Mouse (Mus musculus): ENCODE measurements at regions not wholly inside any gene's neighbourhood (a gene's known extent, or its start where the extent isn't known, plus 50 kb on each side); places are given as distances from the start of the nearest gene placed in this dataset.
A peak's percentile ranks its signal among the peaks of the same experiment; 100 is the strongest.

DNA sequence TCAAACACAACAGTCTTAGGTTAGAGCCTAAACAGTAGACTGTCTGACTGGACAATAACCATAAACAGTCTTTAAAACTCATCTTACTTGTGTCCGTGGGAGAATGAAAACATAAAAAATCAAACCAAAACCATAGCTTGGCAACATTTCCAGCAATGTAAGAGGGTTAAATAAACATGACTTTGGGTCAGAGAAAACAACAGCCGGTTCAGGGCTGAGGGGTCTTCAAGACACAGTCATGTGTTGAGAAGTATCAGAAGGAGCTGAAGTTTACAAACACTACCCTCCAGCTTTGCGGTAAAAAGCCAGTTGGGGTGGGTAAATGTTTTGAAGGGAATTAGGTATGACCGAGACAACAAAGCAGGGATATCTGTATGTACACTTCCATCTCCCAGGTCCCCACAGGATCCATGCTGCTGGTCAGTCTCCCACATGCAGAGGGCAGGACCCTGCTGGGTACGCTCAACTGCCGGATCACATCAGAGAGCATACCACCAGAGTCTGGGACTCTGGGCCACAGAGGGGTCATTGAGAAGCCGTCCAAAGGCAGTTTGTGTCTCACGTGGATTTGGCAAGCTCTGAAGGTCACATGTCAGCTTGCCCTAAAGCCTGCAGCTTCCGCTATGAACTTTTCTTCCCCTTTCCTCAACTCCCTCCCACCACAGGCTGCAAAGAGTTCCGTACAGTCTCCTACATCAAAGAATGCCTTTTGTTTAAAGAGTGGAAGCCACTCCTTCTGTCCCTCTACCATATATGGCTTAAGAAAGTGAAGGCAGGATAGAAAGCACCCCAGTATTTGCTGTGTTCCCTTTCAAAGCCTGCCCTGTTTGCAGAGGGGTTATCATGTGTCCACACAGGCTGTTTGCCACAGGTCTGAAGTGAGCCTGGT lies 103.9 kb upstream of the Thbs1 start:
- Histone ChIP-seq H3K4me3 (no peak overlapping the region), H3K4me1 (peaks cover 7% of the 10 kb centered on the region), H3K27me3 (ENCODE audit: low read depth, poor library complexity, severe bottlenecking) (no peaks in the 10 kb centered on the region), H3K9me3 (replicated peaks) (no peaks in the 10 kb centered on the region), H3K27ac (peak overlapping the region; percentile 62; the same call in 1 of the 2 replicates), H3K36me3 (no peaks in the 10 kb centered on the region)
- 52% methylated on average over 10 of the region's 10 CpGs for WGBS
- no peak for DNase-seq (ENCODE audit: low spot score)

DNA sequence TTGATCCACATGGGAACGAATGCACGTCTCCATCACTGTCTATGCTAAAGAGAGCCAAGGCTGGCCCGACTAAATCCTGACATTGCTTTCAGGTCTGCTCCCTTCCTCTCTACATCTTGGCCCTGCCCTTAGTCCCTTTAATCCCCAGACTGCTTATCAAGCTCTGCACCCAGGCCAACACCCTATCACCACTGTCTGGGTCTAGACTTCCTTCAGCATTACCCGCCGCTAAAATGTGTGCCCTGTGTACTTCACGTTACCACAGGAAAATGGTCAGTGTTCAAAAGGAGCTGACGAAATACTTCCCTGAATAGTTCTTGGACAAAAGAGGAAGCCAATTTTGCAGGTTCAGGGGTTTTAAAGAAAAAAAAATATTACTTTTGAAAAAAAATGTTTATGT lies 100.0 kb upstream of the Thbs1 start:
- DNase-seq (ENCODE audit: low spot score), result no peak
- Histone ChIP-seq H3K9me3 (replicated peaks) (no peaks in the 10 kb centered on the region), H3K27ac (no peak overlapping the region), H3K27me3 (ENCODE audit: low read depth, poor library complexity, severe bottlenecking) (no peaks in the 10 kb centered on the region), H3K36me3 (no peaks in the 10 kb centered on the region), H3K4me1 (peaks cover 7% of the 10 kb centered on the region), H3K4me3 (no peak overlapping the region)
- 91% methylated on average over 7 of the region's 7 CpGs for WGBS

DNA sequence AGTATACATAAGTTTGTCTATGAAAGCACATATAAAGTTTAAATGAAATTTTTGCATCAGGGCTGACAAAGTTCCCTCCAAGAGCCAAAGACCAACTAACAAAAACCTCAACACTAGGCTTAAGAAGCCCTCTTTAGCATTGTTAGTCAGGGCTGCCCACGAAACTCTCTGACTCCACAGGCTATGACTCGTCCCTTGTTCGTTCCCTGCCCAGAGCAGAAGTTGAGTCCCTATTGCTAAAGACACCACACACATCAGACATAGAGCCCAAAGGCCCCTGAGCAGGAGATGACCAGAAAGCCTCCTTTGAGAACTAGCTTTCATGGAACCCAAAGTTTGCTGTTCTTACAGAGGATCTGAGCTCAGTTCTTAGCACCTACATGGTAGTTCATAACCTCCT lies 99.5 kb upstream of the Thbs1 start:
- Histone ChIP-seq H3K4me1 (peaks cover 7% of the 10 kb centered on the region), H3K36me3 (no peaks in the 10 kb centered on the region), H3K27me3 (ENCODE audit: low read depth, poor library complexity, severe bottlenecking) (no peaks in the 10 kb centered on the region), H3K27ac (no peak overlapping the region), H3K4me3 (no peak overlapping the region), H3K9me3 (replicated peaks) (no peaks in the 10 kb centered on the region)
- no peak for DNase-seq (ENCODE audit: low spot score)
- 81% methylated on average over 3 of the region's 3 CpGs for WGBS

DNA sequence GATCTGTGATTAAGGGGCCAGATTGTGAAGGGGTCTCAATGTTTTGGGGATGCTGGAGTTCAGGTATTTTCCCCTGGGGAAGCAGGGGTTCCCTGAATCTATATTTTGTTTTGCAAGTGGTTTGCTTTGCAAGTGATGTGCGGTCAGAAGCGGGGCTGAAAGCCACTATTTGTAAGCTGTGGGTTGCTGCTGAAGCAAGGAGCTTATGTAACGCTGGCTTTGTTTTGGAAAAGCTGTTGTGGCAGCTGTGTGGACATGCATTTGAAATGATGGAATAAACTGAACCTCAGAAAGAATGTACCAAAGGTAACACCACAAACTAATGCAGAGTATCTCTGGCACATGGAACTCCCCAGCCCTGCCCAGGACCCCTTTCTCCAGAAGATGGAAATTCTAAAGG lies 98.5 kb upstream of the Thbs1 start:
- H3K27me3 ChIP-seq (ENCODE audit: low read depth, poor library complexity, severe bottlenecking), result no peaks in the 10 kb centered on the region
- DNase-seq (ENCODE audit: low spot score), result no peak
- H3K27ac ChIP-seq, result no peak overlapping the region
- H3K36me3 ChIP-seq, result no peaks in the 10 kb centered on the region
- 93% methylated on average over 3 of the region's 3 CpGs for whole genome bisulfite sequencing
- H3K9me3 ChIP-seq (replicated peaks), result no peaks in the 10 kb centered on the region
- peaks cover 1% of the 10 kb centered on the region; the same call in 1 of the 2 replicates for H3K4me1 ChIP-seq
- no peak overlapping the region for H3K4me3 ChIP-seq

DNA sequence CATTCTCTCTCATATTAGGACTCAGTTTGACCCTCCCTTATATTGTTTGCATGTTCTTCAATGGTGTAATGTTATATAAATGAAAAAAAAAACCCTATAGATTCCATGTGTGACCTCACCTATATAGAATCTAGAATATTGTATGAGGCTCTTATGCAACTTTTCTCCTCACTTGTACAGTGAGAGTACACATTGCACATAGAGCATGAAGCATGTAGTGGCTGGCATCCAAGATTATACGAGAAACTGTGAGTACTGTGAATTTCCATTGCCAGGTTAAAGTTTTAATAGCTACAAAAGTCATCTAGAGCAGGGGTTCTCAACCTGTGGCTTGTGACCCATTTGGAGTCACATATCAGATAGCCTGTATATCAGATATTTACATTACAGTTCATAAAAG lies 96.5 kb upstream of the Thbs1 start:
- Histone ChIP-seq H3K36me3 (no peaks in the 10 kb centered on the region), H3K9me3 (replicated peaks) (no peaks in the 10 kb centered on the region), H3K27ac (no peak overlapping the region), H3K4me3 (no peak overlapping the region), H3K27me3 (ENCODE audit: low read depth, poor library complexity, severe bottlenecking) (no peaks in the 10 kb centered on the region), H3K4me1 (no peaks in the 10 kb centered on the region)
- WGBS, result 90% methylated on average over 1 of the region's 1 CpGs
- no peak for DNase-seq (ENCODE audit: low spot score)

DNA sequence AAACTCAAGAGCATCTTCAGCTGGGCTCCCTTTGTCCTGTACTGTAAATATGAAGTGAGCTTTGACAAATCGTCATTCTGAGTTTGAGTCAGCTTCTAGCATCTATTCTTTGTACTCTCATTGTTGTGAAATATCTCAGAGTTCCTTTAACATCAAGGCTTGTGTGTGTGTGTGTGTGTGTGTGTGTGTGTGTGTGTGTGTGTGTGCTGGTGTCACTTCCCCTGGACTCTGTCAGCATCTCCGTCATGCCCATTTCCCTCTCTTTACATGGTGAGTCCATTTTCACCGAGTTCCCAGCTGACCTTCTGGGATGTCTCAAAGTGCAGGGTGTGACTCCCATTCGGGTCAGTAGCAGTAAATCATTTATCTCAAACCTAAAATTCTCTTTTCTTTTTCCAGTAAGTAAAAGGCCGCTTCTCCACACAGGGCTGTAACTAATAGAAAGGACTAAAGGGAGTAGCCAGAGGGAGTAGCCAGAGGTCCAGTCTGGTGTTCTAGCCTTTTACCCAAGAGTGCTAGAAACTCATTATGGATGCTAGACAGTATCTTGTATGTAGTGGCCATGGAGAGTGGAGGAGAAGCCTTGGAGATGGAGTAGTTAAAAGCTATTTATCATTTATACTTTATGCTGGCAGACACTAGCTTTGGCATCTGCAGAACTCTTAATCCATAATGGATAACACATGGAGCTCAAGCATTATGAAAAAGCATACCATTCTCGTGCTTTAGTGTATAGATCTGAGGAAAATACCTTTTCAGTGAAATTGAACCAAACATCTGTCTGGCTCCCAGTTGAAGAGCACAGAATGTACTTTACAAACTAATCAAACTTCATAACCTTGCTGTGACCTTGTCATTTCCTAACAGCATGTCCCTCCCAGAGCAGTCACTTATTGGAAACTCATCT lies 85.6 kb upstream of the Thbs1 start:
- DNase-seq (ENCODE audit: low spot score), result no peak
- H3K9me3 ChIP-seq (replicated peaks), result no peaks in the 10 kb centered on the region
- H3K4me1 ChIP-seq, result no peaks in the 10 kb centered on the region
- H3K27ac ChIP-seq, result no peak overlapping the region
- no peaks in the 10 kb centered on the region for H3K27me3 ChIP-seq (ENCODE audit: low read depth, poor library complexity, severe bottlenecking)
- no peaks in the 10 kb centered on the region for H3K36me3 ChIP-seq
- H3K4me3 ChIP-seq, result no peak overlapping the region
- 78% methylated on average over 6 of the region's 6 CpGs for WGBS

DNA sequence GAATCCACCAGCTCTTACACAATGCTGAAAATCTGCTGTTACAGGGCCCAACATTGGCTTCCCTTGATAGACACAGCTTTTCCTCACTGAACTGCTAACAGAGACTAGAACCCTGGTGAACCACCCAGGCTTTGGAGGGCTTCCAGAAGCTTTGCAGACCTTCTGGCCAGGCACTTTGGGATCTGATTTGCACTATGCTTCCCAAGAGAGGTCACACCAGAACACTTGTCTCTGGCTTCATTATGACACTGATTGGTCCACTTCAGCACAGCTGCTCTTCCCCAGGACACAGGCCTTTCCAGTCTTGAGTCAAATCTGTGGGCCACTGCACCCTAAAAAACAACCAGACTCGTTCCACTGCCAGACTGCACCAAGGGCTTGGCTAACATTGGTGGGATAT lies 82.8 kb upstream of the Thbs1 start:
- 96% methylated on average over 1 of the region's 1 CpGs for WGBS
- no peak overlapping the region for H3K27ac ChIP-seq
- no peak overlapping the region for H3K4me3 ChIP-seq
- no peak for DNase-seq (ENCODE audit: low spot score)
- H3K4me1 ChIP-seq, result no peaks in the 10 kb centered on the region
- H3K9me3 ChIP-seq (replicated peaks), result no peaks in the 10 kb centered on the region
- no peaks in the 10 kb centered on the region for H3K27me3 ChIP-seq (ENCODE audit: low read depth, poor library complexity, severe bottlenecking)
- no peaks in the 10 kb centered on the region for H3K36me3 ChIP-seq

DNA sequence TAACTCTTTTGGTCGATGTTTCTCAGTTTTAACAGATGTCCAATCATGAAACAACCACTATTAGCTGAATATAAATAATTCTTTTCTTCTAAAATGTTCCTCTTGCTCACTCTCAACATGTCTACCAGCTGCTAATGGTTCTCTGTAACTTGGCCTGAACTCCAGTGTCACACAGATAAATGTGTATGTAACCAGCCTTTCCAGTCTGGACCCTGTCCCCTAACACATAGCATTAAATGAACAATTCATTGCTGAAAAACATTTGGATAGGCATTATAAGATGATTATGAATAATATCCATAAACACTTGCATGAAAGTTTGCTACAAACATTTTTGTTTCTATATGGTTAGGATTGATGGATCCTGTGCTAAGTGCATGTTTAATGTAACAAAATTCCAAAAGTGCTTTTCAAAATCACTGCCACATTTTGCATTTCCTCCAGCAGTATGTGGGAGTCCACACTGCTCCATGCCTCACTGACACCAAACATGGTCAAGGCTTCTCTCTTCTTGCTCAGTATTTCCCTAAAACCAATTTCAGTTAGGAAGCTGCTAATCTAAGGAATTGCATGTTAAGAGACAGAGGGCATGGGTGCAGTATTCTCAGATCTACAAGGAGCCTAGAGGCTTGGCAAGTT lies 82.1 kb upstream of the Thbs1 start:
- no peaks in the 10 kb centered on the region for H3K9me3 ChIP-seq (replicated peaks)
- no peak overlapping the region for H3K4me3 ChIP-seq
- H3K27me3 ChIP-seq (ENCODE audit: low read depth, poor library complexity, severe bottlenecking), result no peaks in the 10 kb centered on the region
- no peaks in the 10 kb centered on the region for H3K36me3 ChIP-seq
- WGBS, result 70% methylated on average over 1 of the region's 1 CpGs
- no peak overlapping the region for H3K27ac ChIP-seq
- no peaks in the 10 kb centered on the region for H3K4me1 ChIP-seq
- no peak for DNase-seq (ENCODE audit: low spot score)

DNA sequence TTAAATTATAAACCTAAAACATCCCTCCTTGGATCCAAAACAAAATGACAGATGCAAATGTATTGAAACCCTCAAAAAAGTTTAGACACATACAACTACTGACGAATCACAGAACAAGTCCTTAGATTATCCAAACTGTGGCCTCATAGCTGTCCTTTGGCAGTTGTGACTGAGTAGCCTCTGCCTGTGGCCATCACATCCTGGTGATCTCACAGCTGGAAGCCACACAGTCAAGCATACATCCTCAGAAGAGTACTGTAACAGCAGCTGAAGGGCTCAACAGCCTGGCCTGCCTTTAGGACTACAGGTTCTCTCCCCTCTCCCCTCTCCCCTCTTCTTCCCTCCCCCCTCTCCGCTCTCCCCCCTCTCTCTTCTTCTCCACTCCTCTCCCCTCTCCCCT lies 80.0 kb upstream of the Thbs1 start:
- WGBS, result 90% methylated on average over 2 of the region's 2 CpGs
- no peaks in the 10 kb centered on the region for H3K9me3 ChIP-seq (replicated peaks)
- no peaks in the 10 kb centered on the region for H3K4me1 ChIP-seq
- no peaks in the 10 kb centered on the region for H3K27me3 ChIP-seq (ENCODE audit: low read depth, poor library complexity, severe bottlenecking)
- no peak for DNase-seq (ENCODE audit: low spot score)
- H3K36me3 ChIP-seq, result no peaks in the 10 kb centered on the region
- no peak overlapping the region for H3K4me3 ChIP-seq
- no peak overlapping the region for H3K27ac ChIP-seq

DNA sequence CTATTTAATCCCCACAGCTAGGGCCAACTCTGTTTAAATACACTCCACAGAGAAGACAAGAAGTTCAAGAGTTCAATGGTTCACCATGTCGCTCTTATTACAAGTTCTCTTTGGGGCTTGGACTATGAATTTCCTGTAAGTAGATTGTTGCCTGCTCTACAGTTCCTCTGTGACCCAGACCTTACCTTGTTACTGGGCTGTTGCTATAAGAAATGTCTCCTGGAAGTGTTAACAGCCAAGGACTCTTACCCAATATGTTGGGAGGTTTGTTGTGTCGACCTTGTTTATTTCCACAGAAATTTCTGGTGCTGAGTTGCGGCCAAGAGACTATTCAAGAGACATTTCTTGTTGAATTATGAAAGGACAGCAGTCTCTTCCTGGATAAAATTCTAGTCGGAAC lies 78.3 kb upstream of the Thbs1 start:
- Histone ChIP-seq H3K27ac (no peak overlapping the region), H3K27me3 (ENCODE audit: low read depth, poor library complexity, severe bottlenecking) (no peaks in the 10 kb centered on the region), H3K4me3 (no peak overlapping the region), H3K4me1 (no peaks in the 10 kb centered on the region), H3K36me3 (no peaks in the 10 kb centered on the region), H3K9me3 (replicated peaks) (no peaks in the 10 kb centered on the region)
- WGBS, result 93% methylated on average over 4 of the region's 4 CpGs
- no peak for DNase-seq (ENCODE audit: low spot score)

DNA sequence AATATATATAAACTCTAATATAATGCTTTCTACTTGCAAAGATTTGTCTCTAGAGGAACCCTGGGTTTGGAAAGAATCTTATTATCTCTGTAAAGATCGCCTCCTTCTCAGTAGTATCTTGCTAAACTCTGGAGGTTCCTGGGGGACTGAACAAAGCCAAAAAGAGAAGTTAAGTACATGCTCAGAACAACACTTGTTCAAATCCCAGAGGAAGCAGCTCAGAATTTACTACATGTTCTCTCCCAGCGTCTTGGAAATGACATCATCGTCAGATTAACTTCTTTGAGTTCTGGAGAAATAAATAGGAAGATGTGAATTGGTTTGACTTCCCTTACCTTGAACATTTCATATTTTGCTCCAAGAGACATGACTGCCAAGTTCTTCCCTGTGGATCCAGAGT lies 77.7 kb upstream of the Thbs1 start:
- no peak for DNase-seq (ENCODE audit: low spot score)
- Histone ChIP-seq H3K4me1 (no peaks in the 10 kb centered on the region), H3K27me3 (ENCODE audit: low read depth, poor library complexity, severe bottlenecking) (no peaks in the 10 kb centered on the region), H3K9me3 (replicated peaks) (no peaks in the 10 kb centered on the region), H3K4me3 (no peak overlapping the region), H3K36me3 (no peaks in the 10 kb centered on the region), H3K27ac (no peak overlapping the region)
- 94% methylated on average over 3 of the region's 3 CpGs for WGBS

DNA sequence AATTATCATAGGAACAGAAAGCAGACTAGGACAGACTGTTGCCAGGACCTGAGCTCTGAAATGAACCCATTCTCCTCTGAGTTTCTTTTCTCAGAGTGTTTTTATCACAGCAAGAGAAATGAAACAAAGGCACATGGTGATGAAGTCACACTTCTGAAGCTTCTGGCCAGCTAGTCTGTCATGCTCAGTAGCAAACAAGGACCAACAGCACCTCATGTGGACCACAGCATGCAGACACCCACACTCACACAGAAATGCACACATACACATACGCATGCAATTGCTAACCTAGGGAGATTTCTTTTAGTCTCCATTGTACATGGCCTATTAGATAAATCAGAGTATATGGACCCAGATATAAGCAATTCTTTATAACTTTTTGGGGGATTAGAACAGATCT lies 76.3 kb upstream of the Thbs1 start:
- DNase-seq (ENCODE audit: low spot score), result no peak
- Histone ChIP-seq H3K27me3 (ENCODE audit: low read depth, poor library complexity, severe bottlenecking) (no peaks in the 10 kb centered on the region), H3K36me3 (no peaks in the 10 kb centered on the region), H3K9me3 (replicated peaks) (no peaks in the 10 kb centered on the region), H3K4me3 (no peak overlapping the region), H3K27ac (no peak overlapping the region), H3K4me1 (0 out of 2 replicates have a peak, but pooled peaks cover 2% of the 10 kb centered on the region)
- 98% methylated on average over 1 of the region's 1 CpGs for WGBS
